Mouse (Mus musculus) liver, adult 2 months (tissue): ENCODE measurements around the gene Clec1b. TPM values are rescaled to one million over a fixed set of nuclear protein-coding genes. Genes with fewer than 3 reads are reported as not detected.

Experiments used
- DNase-seq: peaks from one replicate; pipeline ENCODE4 v3.0.0-alpha.2; 2011; ENCODE audit warnings: low read depth, low spot score; ENCODE audit errors: extremely low read depth
- H3K27ac ChIP-seq: fragments of 200-500 bp; replicated peaks from 2 replicates; pipeline ENCODE4 v1.5.1; 2012; ENCODE audit warnings: low read depth, mild to moderate bottlenecking, control low read depth, inconsistent platforms, low read length; ENCODE audit not compliant: insufficient read depth
- H3K27me3 ChIP-seq: fragments of 200-500 bp; 2 replicates; pipeline ENCODE4 v1.6.1; 2012; ENCODE audit warnings: mild to moderate bottlenecking, moderate library complexity, low read length, inconsistent platforms; ENCODE audit not compliant: control insufficient read depth, insufficient read depth
- H3K36me3 ChIP-seq: fragments of 200-500 bp; 2 replicates; pipeline ENCODE4 v1.6.1; 2012; ENCODE audit warnings: low read length, inconsistent platforms; ENCODE audit not compliant: control insufficient read depth, insufficient read depth
- H3K4me1 ChIP-seq: fragments of 200-500 bp; 2 replicates; pipeline ENCODE4 v1.6.1; 2011; ENCODE audit warnings: low read length; ENCODE audit not compliant: control insufficient read depth, insufficient read depth
- H3K4me3 ChIP-seq: fragments of 200-500 bp; 2 replicates; pipeline ENCODE4 v1.5.1; 2011; ENCODE audit warnings: low read depth, mild to moderate bottlenecking, control low read depth, low read length, moderate library complexity; ENCODE audit not compliant: insufficient read depth
- H3K79me2 ChIP-seq: fragments of 200-500 bp; 2 replicates; pipeline ENCODE4 v1.6.1; 2012; ENCODE audit warnings: inconsistent platforms, mild to moderate bottlenecking, low read length, moderate library complexity; ENCODE audit not compliant: control insufficient read depth, insufficient read depth
- H3K9ac ChIP-seq: fragments of 200-500 bp; 2 replicates; pipeline ENCODE4 v1.6.1; 2012; ENCODE audit warnings: low read depth, mild to moderate bottlenecking, control low read depth, inconsistent platforms, low read length
- CTCF ChIP-seq: fragments of 200-500 bp; IDR thresholded peaks from 2 replicates; pipeline ENCODE4 v1.5.1; 2011; ENCODE audit warnings: low read depth, low read length, control low read depth
- POLR2A ChIP-seq: fragments of 200-500 bp; IDR thresholded peaks from 2 replicates; pipeline ENCODE4 v1.6.1; 2011; ENCODE audit warnings: low read length, control low read depth; ENCODE audit not compliant: insufficient read depth; ENCODE audit errors: extremely low read depth
- WGBS: fragments of 180-500 bp; shearing (Covaris S2); methylation state at CpG from one replicate; pipeline ENCODE4 v1.1.7; 2018; 5-methylcytosine and 5-hydroxymethylcytosine counted together
- polyA plus RNA-seq: library from polyadenylated mRNA; depleted of rRNA; stranded (reverse); fragments of >200 nt; gene quantifications from 2 replicates; pipeline ENCODE4 v1.2.3, GENCODE M21; 2012
- total RNA-seq: library from RNA; depleted of rRNA; stranded (reverse); fragments of >200 nt; gene quantifications from 2 replicates; pipeline ENCODE4 v1.2.3, GENCODE M21; 2014

The Clec1b gene
- total and polyA plus RNA-seq, 2 experiments = 3.7 to 24.2 TPM

- H3K9ac ChIP-seq = no peak overlapping the region
- TF ChIP-seq CTCF (no peak), POLR2A (no peak)
- no peak overlapping the region for H3K27ac ChIP-seq
- H3K36me3 ChIP-seq = no peaks in the 10 kb centered on the region
- DNase-seq = no peak
- WGBS = 91% methylated on average over 2 of the region's 2 CpGs
- H3K4me3 ChIP-seq = no peak overlapping the region
- no peaks in the 10 kb centered on the region for H3K79me2 ChIP-seq
- no peaks in the 10 kb centered on the region; the same call in 1 of the 2 replicates for H3K4me1 ChIP-seq
- H3K27me3 ChIP-seq = no peaks in the 10 kb centered on the region
Observed at GRCm38 (mm10) chr6:129402404-129402803, 5.3 kb downstream of the Clec1b start.

DNA sequence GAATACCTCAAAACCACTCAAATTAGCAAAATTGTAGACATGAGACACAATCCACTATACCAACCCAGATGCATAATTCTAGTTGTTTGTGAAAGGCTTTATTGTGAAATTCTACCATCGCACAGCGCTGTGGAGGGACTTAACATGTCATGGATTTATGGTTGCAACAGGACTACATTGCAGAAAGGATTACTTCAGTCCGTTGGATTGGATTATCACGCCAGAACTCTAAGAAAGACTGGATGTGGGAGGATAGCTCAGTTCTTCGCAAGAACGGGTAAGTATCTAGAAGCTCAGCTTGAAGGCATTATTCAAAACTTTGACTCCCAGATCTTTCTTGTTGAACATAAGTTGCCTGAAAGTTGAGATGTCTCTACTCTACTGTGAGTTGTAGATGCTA lies 6.3 kb downstream of the Clec1b start:
- no peak for DNase-seq
- Histone ChIP-seq H3K4me3 (no peak overlapping the region), H3K79me2 (no peaks in the 10 kb centered on the region), H3K36me3 (no peaks in the 10 kb centered on the region), H3K27ac (no peak overlapping the region), H3K9ac (no peak overlapping the region), H3K4me1 (no peaks in the 10 kb centered on the region; the same call in 1 of the 2 replicates), H3K27me3 (no peaks in the 10 kb centered on the region)
- WGBS = 92% methylated on average over 6 of the region's 6 CpGs
- TF ChIP-seq POLR2A (no peak), CTCF (no peak)

DNA sequence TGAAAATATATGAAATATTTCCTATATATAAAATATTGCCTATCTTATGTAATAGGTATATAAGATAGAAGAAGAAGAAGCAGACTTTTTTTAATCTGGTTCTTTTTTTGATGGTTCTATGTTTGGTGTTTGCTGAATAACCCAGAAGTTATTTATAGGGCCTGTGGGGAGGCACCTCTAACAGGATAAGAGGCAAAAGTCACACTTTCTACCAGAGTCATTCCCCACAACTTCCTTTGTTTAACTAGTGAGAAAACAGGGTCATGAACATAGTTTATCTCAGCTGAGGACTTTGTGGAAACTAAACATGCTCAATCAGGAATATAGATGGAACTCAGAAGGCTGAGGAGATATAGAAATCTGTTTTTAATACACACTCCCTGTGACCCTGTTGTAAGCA lies 8.9 kb downstream of the Clec1b start:
- H3K36me3 ChIP-seq = no peaks in the 10 kb centered on the region; the same call in 1 of the 2 replicates
- H3K27me3 ChIP-seq = no peaks in the 10 kb centered on the region
- no peak overlapping the region for H3K4me3 ChIP-seq
- no peak overlapping the region for H3K9ac ChIP-seq
- no peaks in the 10 kb centered on the region for H3K79me2 ChIP-seq
- no peaks in the 10 kb centered on the region; the same call in 1 of the 2 replicates for H3K4me1 ChIP-seq
- TF ChIP-seq POLR2A (no peak), CTCF (no peak)
- DNase-seq = peak; percentile 30
- H3K27ac ChIP-seq = no peak overlapping the region

GRCm38 (mm10) chr6:129407324-129407723 lies 10.2 kb downstream of the Clec1b start:
- DNase-seq = peak; percentile 51
- TF ChIP-seq CTCF = no peak
- no peak for TF ChIP-seq POLR2A

DNA sequence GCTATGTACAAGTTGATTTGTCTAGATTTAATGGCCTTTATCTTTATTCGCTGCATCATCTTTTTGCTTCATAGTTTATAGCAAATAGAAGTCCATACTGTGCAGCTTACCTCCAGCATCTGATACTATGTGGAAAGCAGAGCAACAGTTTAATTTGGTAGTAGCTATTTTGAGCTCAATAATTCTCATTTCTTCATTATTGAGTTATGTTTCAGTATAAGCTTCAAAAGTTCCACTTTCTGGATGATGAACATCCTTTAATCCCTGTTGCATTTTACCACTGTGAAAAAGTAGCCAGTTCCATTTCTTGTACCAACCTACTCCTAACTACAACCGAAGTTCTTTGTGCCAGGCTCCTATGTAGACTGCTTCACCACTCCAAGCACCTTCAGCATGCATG lies 11.5 kb downstream of the Clec1b start, which contains the start of gene Clec9a:
Clec9a (plus strand) TSS at position 301 of the 400 bp plus-strand sequence.
- whole genome bisulfite sequencing = 91% methylated on average over 2 of the region's 2 CpGs
- TF ChIP-seq CTCF (no peak), POLR2A (no peak)
- no peak within 1 kb of the TSS for H3K4me3 ChIP-seq

More at GRCm38 (mm10) chr6:129407324-129407723, 10.2 kb downstream of the Clec1b start:
- no peak overlapping the region for H3K4me3 ChIP-seq
- no peaks in the 10 kb centered on the region for H3K27me3 ChIP-seq
- no peaks in the 10 kb centered on the region; the same call in 1 of the 2 replicates for H3K36me3 ChIP-seq
- no peak overlapping the region for H3K9ac ChIP-seq
- 66% methylated on average over 2 of the region's 2 CpGs for WGBS
- H3K27ac ChIP-seq = 0 out of 2 replicates have a peak overlapping the region, but pooled peaks have one; percentile 29
- no peaks in the 10 kb centered on the region for H3K79me2 ChIP-seq
- H3K4me1 ChIP-seq = no peaks in the 10 kb centered on the region; the same call in 1 of the 2 replicates

GRCm38 (mm10) chr6:129414177-129414576 lies 17.1 kb downstream of the Clec1b start:
- Histone ChIP-seq H3K79me2 (no peaks in the 10 kb centered on the region), H3K4me1 (no peaks in the 10 kb centered on the region), H3K9ac (no peak overlapping the region), H3K36me3 (no peaks in the 10 kb centered on the region; the same call in 1 of the 2 replicates), H3K4me3 (no peak overlapping the region), H3K27me3 (no peaks in the 10 kb centered on the region), H3K27ac (no peak overlapping the region)
- no peak for TF ChIP-seq CTCF
- TF ChIP-seq POLR2A = no peak
- WGBS = 88% methylated on average over 1 of the region's 1 CpGs
- DNase-seq = no peak

More for the DNA sequence above, 11.5 kb downstream of the Clec1b start, which contains the start of gene Clec9a:
- no peaks in the 10 kb centered on the region for H3K79me2 ChIP-seq
- no peaks in the 10 kb centered on the region; the same call in 1 of the 2 replicates for H3K4me1 ChIP-seq
- H3K27me3 ChIP-seq = no peaks in the 10 kb centered on the region
- 0 out of 2 replicates have a peak within 1 kb of the TSS, but pooled peaks have one; percentile 29 for H3K27ac ChIP-seq
- no peak within 1 kb of the TSS for H3K9ac ChIP-seq
- no peaks in the 10 kb centered on the region; the same call in 1 of the 2 replicates for H3K36me3 ChIP-seq
- no peak for DNase-seq
